Mouse (Mus musculus) urinary bladder, postnatal 4 days (tissue): Measurements from ENCODE around the gene Perm1.

ENCODE experiments used
- DNase-seq, 2 experiments: peaks; one replicate each; pipeline ENCODE4 v3.0.0; 2021 to 2022; ENCODE audit warnings: low spot score in 2 of 2

The Perm1 gene

GRCm38 (mm10) chr4:156215649-156216048, at the start of gene Perm1:
TSS of gene Perm1 (plus strand) at chr4:156215868.
- DNase-seq, result no peak

GRCm38 (mm10) chr4:156166477-156166876, 49.2 kb upstream of the Perm1 start:
- peak in 1 of 2 experiments; percentile 36 for DNase-seq

- peak in 1 of 2 experiments; percentile 41 for DNase-seq
Measured at GRCm38 (mm10) chr4:156168611-156169010, 47.1 kb upstream of the Perm1 start.

- no peak for DNase-seq
Measured at GRCm38 (mm10) chr4:156169129-156169528, 46.5 kb upstream of the Perm1 start.

- no peak for DNase-seq
Measured at GRCm38 (mm10) chr4:156171828-156172227, 43.8 kb upstream of the Perm1 start.

GRCm38 (mm10) chr4:156177630-156178029, 38.0 kb upstream of the Perm1 start:
- no peak for DNase-seq

GRCm38 (mm10) chr4:156183747-156184146, 31.9 kb upstream of the Perm1 start:
- no peak for DNase-seq

- no peak for DNase-seq
Measured at GRCm38 (mm10) chr4:156184291-156184954, 31.2 kb upstream of the Perm1 start.

GRCm38 (mm10) chr4:156185456-156185949, 30.2 kb upstream of the Perm1 start:
- DNase-seq, result no peak

GRCm38 (mm10) chr4:156185950-156186850, 29.5 kb upstream of the Perm1 start:
- DNase-seq, result no peak

GRCm38 (mm10) chr4:156188162-156188810, 27.4 kb upstream of the Perm1 start:
- no peak for DNase-seq

GRCm38 (mm10) chr4:156188811-156189323, 26.8 kb upstream of the Perm1 start:
- DNase-seq, result no peak

GRCm38 (mm10) chr4:156192421-156193199, 23.1 kb upstream of the Perm1 start:
- DNase-seq, result peak in 1 of 2 experiments; percentile 55

- peak in 1 of 2 experiments; percentile 45 for DNase-seq
Measured at GRCm38 (mm10) chr4:156193200-156193590, 22.5 kb upstream of the Perm1 start.

GRCm38 (mm10) chr4:156193906-156194305, 21.8 kb upstream of the Perm1 start:
- no peak for DNase-seq

GRCm38 (mm10) chr4:156194346-156194745, 21.3 kb upstream of the Perm1 start:
- DNase-seq, result no peak

- peak in 1 of 2 experiments; percentile 53 for DNase-seq
Measured at GRCm38 (mm10) chr4:156195927-156196870, 19.5 kb upstream of the Perm1 start.

GRCm38 (mm10) chr4:156197131-156197828, 18.4 kb upstream of the Perm1 start, which contains the start of gene Agrn:
TSS of gene Agrn (minus strand) at chr4:156197488.
- peak in 1 of 2 experiments; percentile 69 for DNase-seq

- peak; percentile 84 to 90 for DNase-seq
Measured at GRCm38 (mm10) chr4:156197829-156198205, 17.9 kb upstream of the Perm1 start.
